Mouse (Mus musculus): ENCODE measurements around the gene Ostc.

Ostc gene

DNA sequence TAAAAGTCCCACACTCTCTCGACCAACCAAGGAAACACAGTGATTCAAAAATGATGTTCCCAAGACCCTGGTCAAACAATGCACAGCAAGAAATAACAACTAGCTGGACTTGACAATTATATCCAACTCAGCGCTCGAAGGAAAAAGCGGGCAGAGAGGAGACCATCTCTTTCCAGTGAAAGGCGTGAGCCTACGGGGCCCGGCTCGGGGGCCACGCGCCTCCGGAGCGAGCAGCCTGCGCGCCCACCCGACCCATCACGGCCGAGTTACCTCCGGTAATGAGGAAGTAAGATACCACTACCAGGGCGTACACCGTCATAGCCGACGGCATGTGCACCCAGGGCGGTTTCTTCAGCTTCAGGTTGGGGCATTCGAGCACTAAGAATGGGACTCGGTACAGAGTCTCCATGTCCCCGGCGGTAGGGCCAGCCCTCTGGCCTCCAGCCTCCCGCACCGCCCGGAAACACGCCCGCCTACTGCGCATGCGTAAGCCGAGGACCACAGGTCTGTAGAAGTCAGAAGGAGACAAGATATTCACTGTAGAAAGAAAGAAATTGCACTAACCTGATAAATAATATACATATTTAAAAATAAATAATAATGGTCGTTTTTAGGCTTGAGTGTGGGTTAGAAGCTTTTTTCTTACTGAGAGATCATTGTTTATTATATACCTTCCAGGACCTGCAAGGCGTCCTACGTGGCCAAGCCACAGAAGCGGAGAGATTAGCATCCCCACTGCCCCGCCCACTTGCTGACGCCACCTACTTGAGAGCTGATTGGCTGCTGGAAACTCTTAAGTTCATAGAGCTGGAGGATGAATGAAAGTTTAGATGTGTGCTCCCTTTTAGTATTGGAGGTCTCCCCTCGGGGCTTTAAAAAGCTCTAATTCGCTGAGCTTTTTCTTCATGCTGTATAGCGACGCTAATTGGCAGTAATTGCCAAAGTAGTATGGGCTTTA is at the start of gene Ostc:
TSS of gene Ostc (minus strand) at position 478 of the 958 bp plus-strand sequence.
- peak; percentile 98 for DNase-seq

DNA sequence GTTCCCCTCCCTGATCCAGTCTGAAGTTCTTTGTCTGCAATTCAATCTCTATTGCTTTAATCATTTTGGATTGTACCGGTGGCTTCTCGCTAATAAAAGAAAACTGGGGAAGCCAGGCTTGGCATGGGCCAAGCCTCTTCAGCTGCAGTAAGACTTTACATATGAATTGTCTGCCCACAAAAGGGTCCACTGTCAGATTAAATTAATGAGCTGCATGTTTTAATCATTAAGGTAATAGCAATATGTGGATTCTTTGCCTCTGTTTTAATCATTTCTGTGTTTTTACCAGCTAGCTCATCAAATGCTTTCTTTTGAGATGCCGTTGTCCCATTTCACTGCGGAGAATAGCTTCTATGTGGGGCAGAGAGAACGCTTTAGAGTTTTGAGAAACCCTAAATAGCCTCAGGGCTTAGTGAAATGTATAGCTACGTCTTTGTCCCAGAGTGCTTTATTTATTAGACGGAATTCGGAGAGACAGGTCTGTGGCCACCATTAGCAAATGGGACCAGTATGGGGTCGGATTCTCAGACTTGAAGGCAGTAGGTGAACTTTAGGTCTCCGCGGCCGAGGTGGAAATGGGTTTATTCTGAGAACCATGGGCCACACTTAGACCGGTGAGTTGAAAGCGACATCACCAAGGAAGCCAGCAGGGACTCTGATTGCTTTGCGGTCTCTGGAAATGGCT is 49.1 kb upstream of the Ostc start:
- no peak for DNase-seq

DNA sequence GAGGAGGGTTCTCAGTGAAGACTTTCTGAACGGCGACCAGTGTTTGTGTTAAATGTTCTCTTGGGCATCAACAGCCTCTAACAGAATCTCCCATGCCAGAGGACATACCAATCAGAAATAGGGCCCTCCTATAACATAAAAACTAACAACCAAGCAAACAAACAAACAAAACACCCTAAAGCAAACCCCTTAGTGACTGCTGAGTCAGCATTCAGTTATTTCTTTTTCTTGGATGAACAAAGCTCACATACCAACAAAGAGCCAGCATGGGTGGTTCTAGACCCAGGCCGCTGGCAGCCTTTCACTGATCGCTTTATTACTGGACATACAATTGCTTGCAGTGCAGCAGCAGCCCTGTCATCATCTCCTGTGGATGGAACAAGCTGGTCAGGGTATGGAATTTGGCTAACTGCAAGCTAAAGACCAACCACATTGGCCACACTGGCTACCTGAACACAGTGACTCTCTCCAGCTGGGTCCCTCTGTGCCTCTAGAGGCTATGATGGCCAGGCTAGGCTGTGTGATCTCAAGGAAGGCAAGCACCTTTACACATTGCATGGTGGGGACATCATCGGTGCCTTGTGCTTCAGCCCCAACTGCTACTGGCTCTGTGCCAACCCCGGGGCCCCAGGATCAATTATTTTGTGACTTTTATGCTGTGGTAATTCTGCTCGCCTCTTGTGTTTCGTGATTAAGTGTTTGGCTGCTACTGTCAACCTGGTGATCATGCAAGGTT is 48.0 kb upstream of the Ostc start:
- DNase-seq = peak in 1 of 2 experiments; percentile 6

DNA sequence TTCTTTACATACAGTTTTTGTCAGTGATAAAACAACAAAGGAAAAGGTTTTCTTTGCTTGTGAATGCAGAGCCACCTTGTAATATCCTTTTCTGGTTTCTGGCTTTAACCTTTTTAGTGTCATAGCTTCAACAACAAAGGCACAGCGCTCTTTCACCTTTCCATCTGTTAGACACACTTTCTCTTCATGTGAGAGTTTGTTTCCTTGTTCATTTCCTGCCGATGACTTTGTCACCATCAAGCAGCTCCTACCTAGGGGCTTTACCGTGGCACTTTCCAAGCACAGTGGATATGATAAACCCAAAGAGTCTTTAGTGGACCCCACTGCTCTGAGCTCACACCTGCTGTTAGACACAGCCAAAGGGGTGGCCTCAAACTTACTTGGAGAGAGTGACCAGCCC is 40.0 kb upstream of the Ostc start:
- no peak for DNase-seq

DNA sequence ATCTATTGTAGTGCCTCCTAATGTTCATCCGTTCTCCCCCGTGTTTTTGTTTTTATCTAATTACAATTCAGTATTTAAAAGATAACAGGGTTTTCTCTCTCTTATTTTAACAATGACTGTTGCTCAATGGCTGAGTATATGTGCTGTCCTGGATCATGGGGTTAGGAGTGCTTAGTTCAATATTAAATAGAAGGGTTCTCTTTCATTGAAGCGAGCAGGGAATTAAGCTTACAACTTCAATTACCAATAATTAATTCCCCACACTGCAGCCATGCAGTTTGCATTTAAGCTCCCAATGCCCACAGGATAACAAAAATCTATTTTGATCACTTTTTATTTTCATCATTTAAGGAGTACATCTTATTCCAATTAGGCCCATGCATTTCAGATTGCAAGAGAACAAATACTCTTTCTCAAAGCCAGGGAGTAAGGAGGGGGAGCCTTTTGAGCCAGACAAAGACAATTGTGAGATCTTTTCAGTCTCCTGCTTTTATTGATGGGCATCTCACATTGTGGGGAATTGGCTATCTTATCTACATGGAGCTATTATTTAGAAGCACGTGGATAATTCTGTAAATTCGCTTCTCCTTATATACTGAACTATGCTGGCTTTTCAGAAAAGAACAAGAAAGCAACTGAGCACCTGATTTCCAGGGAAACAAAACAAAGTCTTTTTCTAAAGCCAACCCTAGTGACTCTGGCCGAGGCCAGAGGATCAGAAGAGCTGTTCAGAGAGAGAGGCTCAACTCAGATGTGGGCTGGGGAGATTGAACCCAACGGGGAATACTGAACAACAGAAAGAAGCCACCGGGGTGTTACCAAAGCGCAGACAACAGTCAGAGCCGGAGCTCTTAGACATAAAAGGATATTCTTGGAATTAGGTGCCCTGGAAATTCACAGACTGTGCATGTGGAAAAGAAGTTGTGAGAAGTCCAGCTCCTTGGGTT is 37.7 kb upstream of the Ostc start:
- DNase-seq = no peak

DNA sequence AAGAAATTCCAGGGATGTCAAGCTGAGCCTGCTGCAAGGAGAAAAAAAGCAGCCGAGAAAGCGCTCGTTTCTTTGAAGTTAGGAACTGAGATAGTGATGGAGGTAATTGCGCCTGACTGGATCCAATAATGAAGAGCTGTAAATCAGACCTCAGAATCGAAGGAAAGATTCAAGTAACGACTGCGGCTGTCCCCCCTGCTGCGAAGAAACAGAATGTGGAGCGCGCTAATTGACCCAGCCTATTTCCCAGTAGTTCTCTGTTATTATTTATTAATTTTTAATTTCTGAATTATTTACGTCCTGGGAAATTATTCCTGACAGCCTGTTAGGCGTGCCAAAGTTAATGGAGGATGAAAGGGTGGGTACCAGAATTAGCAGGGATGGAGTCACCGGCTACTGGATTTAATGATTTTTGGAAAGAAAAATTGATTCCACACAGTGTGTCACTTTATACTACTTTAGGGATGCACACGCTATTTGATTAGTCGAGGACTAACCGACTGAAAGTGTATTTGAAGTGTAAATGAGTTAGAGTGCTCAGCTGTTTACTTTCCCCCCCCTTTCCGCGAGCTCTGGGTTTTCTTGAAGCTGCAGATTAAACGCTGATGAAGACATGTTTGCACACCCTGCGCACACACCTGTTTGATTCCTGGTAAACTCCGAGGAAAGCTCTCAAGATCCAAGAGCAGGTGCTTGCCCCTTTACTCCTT is 28.6 kb upstream of the Ostc start:
- no peak for DNase-seq

DNA sequence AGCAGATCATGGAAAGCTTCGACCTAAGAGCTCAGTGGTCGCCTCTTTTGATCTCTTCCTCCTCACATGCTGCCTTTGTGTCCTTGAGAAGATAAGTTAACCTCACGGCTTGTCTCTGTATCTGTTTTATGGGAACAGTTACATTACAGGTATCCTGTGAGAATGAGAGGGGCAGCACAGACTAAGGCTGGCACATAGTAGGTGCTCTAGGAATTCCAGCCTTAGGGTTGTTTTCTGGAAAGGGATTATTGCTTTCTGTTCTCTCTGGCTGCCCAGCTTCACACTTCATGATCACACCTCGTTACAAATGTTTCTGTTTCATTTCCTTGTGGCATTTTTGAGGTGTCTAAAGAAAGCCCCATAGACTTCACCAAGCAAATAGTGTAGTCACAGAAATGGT is 27.5 kb upstream of the Ostc start:
- DNase-seq = no peak

DNA sequence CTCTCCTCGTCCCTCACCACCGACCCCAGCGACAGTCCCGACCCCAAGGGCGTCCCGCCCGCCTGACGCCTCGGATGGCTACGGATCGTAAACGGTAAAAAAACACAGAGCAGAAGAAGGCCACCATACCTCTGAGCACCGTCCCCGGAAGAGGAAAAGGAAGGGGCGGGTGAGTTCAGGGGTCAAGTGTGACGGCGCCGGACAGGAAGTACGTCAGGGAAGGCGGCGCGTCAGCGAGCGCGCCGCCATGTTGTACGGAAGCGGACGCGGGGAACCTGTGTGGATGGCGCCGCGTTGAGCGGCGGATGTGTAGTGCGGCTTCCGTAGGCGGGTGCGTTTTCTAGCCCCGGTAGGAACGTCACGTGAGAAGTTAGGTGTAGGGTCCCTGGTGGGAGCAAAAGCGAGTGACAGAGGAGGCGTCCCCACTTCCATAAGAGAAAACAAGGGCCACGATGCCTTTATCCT is 21.0 kb upstream of the Ostc start, which contains the start of gene Rpl34:
TSS of gene Rpl34 (minus strand) at position 210 of the 465 bp plus-strand sequence.
- DNase-seq = peak; percentile 96 to 97

DNA sequence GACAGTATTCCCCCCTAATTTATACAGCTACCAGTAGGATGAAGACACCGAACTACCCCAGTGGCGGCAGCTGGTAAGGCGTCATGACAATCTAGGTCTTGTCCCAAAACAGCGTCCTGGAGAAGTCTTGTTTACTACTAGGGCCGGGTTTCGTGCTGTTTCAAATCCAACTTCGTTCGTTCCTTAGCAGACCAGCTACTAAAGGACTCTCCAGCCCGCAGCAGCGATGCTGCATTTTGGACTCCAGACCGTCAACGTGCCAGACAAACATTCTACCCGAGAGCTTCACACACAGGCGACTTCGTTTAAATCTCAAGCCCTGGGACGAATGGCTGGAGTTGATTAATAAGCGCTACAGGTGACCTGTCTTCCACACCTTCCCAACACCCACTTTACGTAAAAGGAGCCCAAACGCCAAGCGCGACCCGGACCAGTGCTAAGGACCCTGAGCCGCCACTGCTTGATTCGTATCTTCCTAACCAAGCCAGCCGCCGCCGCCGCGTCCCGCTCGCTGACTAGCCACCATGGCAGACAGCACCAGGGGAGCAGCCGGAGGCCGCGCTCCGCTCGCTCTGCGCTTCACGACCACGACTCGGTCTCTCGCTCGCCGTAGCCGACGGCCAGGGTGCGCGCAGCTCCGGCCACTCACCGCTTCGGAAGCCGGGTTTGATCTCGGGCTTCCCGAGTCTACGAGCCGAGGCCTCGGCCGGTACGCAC is 20.4 kb upstream of the Ostc start:
- peak; percentile 64 to 74 for DNase-seq

DNA sequence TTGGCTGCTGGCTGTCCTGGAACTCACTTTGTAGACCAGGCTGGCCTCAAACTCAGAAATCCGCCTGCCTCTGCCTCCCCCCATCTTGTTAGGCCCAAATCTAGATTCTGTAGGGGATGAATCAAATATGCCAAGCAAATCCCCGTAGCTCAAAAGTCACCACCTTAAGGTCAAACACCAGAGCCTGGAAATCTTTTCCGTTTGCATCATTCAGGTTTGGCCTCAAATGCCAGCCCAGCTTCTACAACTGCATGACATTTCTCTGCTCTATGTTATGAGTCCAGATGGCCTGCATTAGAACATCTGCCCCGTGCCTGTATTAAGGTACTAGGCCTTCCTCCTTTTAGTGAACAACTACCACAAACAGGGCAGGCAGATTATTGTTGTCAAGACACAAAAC is 18.4 kb upstream of the Ostc start:
- no peak for DNase-seq

DNA sequence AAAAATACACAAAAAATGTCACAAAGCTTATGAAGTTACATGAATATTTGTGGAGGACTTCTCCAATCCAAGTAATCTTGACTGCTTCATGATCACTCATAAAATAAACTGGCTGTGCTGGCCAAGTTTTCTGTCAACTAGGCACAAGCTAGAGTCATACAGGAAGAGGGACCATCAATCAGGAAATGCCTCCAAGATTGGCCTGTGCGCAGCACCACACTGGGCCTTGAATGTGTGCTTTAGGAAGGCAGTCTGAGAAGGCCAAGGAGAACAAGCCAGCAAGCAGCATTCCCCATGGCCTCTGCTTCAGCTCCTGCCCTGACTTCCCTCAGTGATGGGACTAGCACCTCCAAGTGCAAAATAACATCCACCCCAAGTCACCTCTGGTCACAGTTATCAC is 17.8 kb upstream of the Ostc start:
- DNase-seq = no peak

DNA sequence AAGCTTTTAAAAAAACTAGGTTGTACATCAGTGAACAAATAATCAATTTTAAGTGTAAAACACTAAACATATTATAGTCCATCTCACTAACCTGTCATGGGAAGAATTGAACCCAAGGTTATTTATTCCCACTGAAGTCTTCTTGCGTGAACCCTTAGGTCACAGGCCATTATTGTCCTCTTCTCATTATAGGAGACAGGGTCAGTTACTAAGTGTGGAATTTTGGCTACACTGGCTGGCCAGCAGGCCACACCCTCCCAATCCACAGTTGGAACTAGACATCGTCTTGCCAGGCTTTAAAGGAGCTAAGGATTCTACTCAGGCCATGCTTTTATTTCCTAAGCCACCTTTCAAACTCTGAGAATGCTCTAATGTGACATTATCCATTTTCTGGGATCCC is 16.5 kb upstream of the Ostc start:
- no peak for DNase-seq

DNA sequence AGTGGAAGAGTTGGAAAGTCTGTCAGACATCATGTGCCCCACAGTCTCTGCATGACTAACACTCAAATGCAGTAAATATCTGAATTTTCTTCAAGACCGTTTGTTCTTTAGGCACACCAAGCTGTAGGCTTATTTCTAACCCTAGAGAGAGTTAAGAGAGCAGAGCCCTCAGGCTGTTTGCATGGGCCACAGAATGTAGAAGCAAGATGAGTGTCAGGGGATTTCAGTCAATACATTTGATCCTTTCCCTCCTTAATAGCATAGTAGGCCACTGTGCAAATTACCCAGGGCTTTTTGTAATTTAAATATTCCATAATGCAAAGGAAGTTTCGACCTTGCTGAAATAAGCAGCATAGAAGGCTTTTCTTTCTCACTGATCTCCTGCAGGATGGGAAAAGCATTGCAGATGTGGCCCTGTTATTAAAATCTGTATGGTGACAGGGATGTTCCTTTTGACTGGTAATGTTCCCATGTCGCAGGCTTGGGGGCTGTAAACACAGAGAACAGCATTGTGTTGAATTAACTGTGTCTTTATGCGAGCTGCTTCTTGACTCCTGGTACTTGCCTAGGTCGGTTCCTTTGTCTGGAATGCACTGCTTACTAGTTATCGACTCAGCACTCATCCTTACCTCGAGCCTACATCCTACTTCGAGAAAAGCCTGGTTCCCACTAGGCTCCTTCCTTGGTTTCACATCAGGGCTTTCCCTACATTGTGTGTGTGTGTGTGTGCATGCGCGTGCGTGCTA is 13.7 kb upstream of the Ostc start:
- DNase-seq = no peak

DNA sequence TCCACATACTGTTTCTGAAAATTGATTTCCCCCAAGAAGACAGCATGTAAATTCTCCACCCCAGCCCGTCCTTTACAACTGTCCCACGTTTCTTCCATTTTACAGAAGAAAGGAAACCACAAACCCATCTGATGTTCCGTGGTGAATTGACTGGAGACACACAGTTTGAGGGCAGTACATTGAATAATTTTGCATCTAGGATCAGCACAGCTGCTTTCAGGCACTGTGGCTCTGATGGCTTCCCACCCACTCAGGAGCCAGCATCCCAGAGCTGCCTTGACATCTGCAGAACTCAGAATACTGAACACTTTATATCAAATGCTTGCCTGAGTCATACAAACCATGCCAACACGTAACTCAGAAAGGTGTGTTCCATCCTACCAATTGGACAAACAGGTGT is 11.0 kb upstream of the Ostc start:
- no peak for DNase-seq

DNA sequence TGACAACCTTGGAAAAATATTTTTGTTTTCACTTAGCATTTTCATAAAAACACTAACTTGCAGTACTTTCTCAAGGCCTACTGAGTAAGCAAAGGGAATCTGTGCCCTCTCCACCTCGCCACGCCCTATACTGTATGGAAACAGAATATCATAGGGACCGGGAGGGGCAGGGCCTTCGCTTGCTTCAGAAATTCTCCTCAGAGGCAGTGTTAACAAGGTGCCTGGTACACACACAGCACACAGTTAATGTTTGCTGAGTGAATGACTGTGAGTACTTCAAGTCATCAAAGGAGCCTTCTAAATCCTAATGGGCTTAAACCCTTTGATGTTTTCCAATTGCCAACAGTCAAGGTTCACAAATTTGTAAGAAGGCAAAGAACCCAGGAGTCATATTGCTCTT is 9.6 kb upstream of the Ostc start:
- no peak for DNase-seq

DNA sequence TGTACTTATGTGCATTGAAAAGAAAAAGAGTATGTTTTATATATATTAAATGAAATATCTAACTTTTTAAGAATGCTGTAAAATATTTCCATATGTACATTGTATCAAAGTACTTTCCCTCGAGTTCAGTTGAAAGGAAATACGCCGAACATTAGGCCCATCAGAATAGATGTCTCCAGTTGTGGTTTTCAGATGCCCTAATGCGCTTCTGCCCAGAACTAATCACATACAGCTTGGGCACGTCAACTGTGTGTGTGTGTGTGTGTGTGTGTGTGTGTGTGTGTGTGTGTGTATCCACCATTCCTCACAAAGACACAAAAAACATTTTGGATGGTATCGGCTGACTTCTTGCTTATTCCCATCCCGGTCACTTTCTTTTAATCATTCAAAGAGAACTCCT is 7.3 kb upstream of the Ostc start:
- DNase-seq = no peak

DNA sequence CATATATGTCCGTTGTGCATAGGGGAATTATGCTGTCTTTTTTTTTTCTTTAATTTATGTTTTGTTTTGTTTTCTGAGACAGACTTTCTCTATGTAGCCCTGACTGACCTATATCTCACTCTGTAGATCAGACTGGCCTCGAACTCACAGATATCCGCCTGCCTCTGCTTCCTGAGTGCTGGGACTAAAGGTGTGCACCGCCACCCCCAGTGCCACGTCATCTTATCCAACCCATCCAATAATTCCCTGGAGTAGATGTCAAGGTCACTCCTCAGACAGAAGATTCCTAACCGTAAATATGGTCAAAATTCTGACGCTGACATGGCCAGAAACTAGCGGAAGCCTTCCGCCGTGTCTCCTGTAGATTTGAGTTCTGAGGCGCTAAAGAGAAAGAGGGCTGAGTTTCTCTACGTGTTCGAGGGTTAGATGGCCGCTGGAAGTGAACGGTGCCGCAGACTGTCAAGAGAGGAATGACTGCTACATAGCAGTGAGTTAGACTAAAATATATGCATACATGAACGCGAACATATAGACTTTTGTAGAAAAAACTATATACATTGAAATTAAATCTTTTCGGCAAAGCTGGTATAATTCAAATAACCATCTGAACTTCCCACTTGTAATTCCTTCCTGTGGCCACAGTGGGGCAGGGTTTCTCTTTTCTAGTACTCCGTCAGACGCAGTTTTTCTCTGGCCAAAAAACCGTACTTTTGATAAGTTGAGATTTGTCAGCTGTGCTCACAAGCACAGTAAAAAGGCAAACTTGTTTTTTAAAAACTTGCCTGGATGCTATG is 5.7 kb upstream of the Ostc start:
- DNase-seq = peak; percentile 81 to 83

DNA sequence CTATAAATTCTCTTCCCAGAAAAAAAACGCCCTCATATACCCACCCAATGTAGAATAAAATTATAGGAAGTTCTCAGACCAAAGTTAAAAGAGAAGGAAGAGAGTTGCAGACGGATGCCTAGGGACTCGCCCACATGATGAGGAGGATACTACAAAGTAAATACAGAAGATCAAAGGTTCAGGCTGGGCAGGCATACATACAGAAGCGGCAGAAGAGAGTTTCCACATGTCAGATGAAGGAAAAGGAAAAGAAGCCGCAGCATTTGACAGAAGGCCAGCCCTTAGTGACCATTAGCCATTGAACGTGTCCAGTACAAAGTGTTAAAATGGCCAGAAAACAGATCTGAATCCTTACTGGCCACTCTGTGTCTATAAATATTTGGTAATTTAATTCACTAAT is 3.6 kb upstream of the Ostc start:
- no peak for DNase-seq

DNA sequence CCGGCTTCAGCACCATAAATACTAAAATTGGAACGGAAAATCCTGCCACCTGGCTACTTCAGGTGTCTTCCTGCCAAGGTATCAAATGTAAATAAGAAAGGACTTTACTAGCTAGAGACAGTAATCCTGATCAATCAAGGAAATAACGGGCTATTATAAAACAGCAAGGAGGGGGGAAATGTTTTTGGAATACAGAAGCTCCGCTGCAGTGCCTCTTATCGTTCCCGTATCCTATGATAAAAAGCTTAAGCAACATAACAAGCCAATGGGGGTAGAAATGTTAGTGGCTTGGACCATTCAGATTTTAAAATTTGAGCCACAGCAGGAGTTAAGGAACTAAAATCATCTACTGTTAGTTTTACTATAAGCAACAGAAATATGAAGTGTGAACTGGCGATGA is 859 bp upstream of the Ostc start:
- no peak for DNase-seq

All from cerebellum, postnatal 10 days (tissue).